Mouse (Mus musculus): Measurements from ENCODE around the gene Ppp1r9a. TPM values are rescaled to one million over a fixed set of nuclear protein-coding genes. Genes with fewer than 3 reads are reported as not detected.

The Ppp1r9a gene
- polyA plus RNA-seq, 1 experiment from 2014 or later = 19.0 TPM

DNA sequence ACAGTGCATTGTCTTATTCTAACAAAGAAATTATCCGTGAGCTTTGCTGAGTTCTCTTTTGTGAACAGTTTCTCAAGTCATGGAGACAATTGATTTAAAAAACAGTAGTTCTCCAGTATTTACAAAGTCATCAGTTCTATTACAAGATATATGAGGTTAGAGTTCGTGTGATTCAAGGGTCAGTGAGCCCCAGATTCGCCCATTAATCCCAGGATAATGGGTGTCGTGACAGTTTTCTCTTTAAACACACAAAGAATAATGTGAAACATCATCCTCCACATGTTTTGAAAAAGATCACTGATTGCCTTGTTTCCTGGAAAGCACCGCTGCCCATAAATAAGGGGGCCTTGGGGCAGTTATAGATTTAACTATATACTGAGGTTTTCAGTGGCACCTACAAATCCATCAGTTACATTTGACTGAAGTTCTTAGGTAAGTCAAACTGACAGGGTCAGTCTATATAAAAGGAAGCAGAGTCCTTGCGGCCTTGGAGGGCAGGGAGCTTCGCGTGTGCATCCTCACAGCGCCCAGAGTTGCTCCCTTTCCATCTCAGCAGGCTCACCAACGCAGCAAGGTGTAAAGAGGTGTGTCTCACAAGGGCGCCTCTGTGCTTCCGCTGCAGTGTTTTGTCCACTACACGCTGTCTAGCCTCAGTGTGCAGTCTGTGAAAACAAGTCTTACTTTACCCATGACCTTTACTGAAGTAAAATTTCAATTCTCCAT lies 126.6 kb downstream of the Ppp1r9a start:
- ATAC-seq (replicated peaks; ENCODE audit: low FRiP score) = peak; percentile 73
- Histone ChIP-seq H3K36me3 (no peaks in the 10 kb centered on the region), H3K27me3 (no peaks in the 10 kb centered on the region), H3K4me3 (replicated peaks) (no peak overlapping the region), H3K4me2 (no peak overlapping the region), H3K4me1 (peaks cover 19% of the 10 kb centered on the region), H3K9ac (no peak overlapping the region), H3K9me3 (replicated peaks) (no peaks in the 10 kb centered on the region), H3K27ac (no peak overlapping the region)
- WGBS = 22% methylated on average over 13 of the region's 13 CpGs

DNA sequence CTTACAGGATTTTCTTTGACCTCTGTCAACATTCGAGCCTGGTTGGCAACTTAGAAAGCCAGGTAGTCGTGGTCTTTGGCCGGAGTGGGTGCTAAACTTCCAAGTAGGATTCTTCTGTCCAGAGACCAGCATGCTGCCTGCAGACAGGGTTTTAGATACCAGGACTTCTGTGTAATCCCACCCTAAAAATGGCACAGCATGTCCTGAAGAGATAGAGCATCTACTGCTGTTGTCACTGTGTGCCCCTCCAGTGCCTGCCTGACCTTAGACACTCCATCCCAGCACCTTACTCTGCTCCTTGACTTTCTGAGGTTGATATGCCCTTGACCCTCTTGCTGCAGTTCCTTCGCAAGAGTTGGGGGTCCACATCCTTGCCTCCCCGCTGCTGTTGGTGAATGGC lies 127.2 kb downstream of the Ppp1r9a start:
- H3K4me2 ChIP-seq = no peak overlapping the region
- H3K27ac ChIP-seq = no peak overlapping the region
- WGBS = 71% methylated on average over 5 of the region's 5 CpGs
- no peak overlapping the region for H3K9ac ChIP-seq
- H3K4me3 ChIP-seq (replicated peaks) = no peak overlapping the region
- H3K4me1 ChIP-seq = peaks cover 19% of the 10 kb centered on the region
- H3K36me3 ChIP-seq = no peaks in the 10 kb centered on the region
- no peak for ATAC-seq (replicated peaks; ENCODE audit: low FRiP score)
- no peaks in the 10 kb centered on the region for H3K9me3 ChIP-seq (replicated peaks)
- no peaks in the 10 kb centered on the region for H3K27me3 ChIP-seq

DNA sequence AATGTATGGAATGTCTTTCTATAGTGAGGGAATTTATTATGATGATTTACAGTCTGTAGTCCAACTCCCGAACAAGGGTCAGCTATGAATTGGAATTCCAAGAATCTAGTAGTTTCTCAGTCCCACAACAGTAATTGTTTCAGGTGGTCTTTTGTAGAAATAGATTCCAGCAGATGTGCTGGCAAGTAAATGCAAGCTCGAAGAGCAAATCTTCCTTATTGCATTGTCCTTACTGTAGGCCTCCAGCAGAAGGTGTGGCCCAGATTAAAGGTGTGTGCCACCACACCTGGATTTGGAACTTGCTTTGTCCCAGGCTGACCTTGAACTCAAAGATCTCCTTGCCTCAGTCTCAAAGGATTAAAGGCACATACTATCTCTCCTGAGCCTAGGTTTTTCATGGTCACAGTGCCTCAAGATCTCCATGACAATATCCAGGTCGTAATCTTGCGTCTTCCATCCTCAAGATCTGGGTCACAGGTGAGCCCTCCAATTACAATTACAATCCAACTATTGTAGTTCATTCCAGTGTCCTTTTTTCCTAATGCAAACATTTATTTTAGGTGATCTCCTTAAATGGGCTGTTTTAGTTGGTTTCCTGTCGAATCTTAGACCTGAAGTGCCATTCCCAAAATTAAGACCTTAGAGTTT lies 130.4 kb downstream of the Ppp1r9a start:
- 89% methylated on average over 5 of the region's 5 CpGs for WGBS
- no peak for ATAC-seq (replicated peaks; ENCODE audit: low FRiP score)
- H3K27me3 ChIP-seq = no peaks in the 10 kb centered on the region
- H3K36me3 ChIP-seq = no peaks in the 10 kb centered on the region
- no peak overlapping the region for H3K4me2 ChIP-seq
- H3K27ac ChIP-seq = no peak overlapping the region
- H3K9ac ChIP-seq = no peak overlapping the region
- H3K4me1 ChIP-seq = peaks cover 24% of the 10 kb centered on the region
- no peak overlapping the region for H3K4me3 ChIP-seq (replicated peaks)
- H3K9me3 ChIP-seq (replicated peaks) = no peaks in the 10 kb centered on the region

GRCm38 (mm10) chr6:5037225-5037624 lies 134.5 kb downstream of the Ppp1r9a start:
- no peak overlapping the region for H3K4me3 ChIP-seq (replicated peaks)
- no peaks in the 10 kb centered on the region for H3K36me3 ChIP-seq
- no peak overlapping the region for H3K9ac ChIP-seq
- H3K4me2 ChIP-seq = no peak overlapping the region
- 61% methylated on average over 4 of the region's 4 CpGs for WGBS
- ATAC-seq (replicated peaks; ENCODE audit: low FRiP score) = peak; percentile 62
- H3K27me3 ChIP-seq = no peaks in the 10 kb centered on the region
- peaks cover 14% of the 10 kb centered on the region for H3K4me1 ChIP-seq
- H3K27ac ChIP-seq = no peak overlapping the region
- H3K9me3 ChIP-seq (replicated peaks) = no peaks in the 10 kb centered on the region

GRCm38 (mm10) chr6:5038140-5038749 lies 135.5 kb downstream of the Ppp1r9a start:
- Histone ChIP-seq H3K27me3 (no peaks in the 10 kb centered on the region), H3K9ac (no peak overlapping the region), H3K4me2 (no peak overlapping the region), H3K36me3 (no peaks in the 10 kb centered on the region), H3K27ac (no peak overlapping the region), H3K4me1 (peaks cover 14% of the 10 kb centered on the region), H3K9me3 (replicated peaks) (no peaks in the 10 kb centered on the region), H3K4me3 (replicated peaks) (no peak overlapping the region)
- ATAC-seq (replicated peaks; ENCODE audit: low FRiP score) = no peak
- 86% methylated on average over 2 of the region's 2 CpGs for WGBS

- Histone ChIP-seq H3K9ac (no peak overlapping the region), H3K4me2 (no peak overlapping the region), H3K4me1 (peaks cover 14% of the 10 kb centered on the region), H3K9me3 (replicated peaks) (no peaks in the 10 kb centered on the region), H3K27me3 (no peaks in the 10 kb centered on the region), H3K36me3 (no peaks in the 10 kb centered on the region), H3K27ac (peak overlapping the region; percentile 22; the same call in 1 of the 2 replicates), H3K4me3 (replicated peaks) (no peak overlapping the region)
- ATAC-seq (replicated peaks; ENCODE audit: low FRiP score) = no peak
- 38% methylated on average over 2 of the region's 2 CpGs for WGBS
These were observed 136.6 kb downstream of the Ppp1r9a start for GRCm38 (mm10) chr6:5039316-5039715.

DNA sequence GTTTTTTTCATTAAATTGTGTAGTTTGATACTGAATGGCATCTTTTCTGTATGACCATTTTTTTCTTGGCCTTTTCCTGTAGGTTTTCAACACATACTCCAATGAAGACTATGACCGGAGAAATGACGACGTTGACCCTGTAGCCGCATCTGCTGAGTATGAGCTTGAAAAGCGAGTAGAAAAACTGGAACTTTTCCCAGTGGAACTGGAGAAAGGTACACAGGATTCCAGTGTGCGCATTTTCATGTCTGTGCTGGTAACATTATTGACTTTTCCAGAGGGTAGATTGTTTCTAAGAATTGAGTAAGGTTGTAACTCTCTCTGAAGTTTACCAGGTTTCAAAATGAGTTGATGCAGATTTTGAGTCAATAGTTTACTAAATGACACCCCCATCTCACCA lies 143.1 kb downstream of the Ppp1r9a start:
- no peak for ATAC-seq (replicated peaks; ENCODE audit: low FRiP score)
- H3K27ac ChIP-seq = no peak overlapping the region

GRCm38 (mm10) chr6:5048025-5048424 lies 145.3 kb downstream of the Ppp1r9a start:
- Histone ChIP-seq H3K4me1 (no peaks in the 10 kb centered on the region), H3K27ac (no peak overlapping the region), H3K4me2 (no peak overlapping the region), H3K4me3 (replicated peaks) (no peak overlapping the region), H3K9me3 (replicated peaks) (no peaks in the 10 kb centered on the region), H3K27me3 (no peaks in the 10 kb centered on the region), H3K9ac (no peak overlapping the region), H3K36me3 (peaks cover 4% of the 10 kb centered on the region; the same call in 1 of the 2 replicates)
- WGBS = 84% methylated on average over 3 of the region's 3 CpGs
- ATAC-seq (replicated peaks; ENCODE audit: low FRiP score) = no peak

More for the DNA sequence above, 143.1 kb downstream of the Ppp1r9a start:
- peaks cover 4% of the 10 kb centered on the region; the same call in 1 of the 2 replicates for H3K36me3 ChIP-seq
- no peaks in the 10 kb centered on the region for H3K27me3 ChIP-seq
- 95% methylated on average over 6 of the region's 6 CpGs for WGBS
- H3K4me1 ChIP-seq = no peaks in the 10 kb centered on the region
- H3K9me3 ChIP-seq (replicated peaks) = no peaks in the 10 kb centered on the region
- no peak overlapping the region for H3K4me2 ChIP-seq
- H3K9ac ChIP-seq = no peak overlapping the region
- no peak overlapping the region for H3K4me3 ChIP-seq (replicated peaks)

- H3K9ac ChIP-seq = no peak overlapping the region
- H3K36me3 ChIP-seq = peaks cover 4% of the 10 kb centered on the region; the same call in 1 of the 2 replicates
- ATAC-seq (replicated peaks; ENCODE audit: low FRiP score) = no peak
- H3K27me3 ChIP-seq = no peaks in the 10 kb centered on the region
- no peak overlapping the region for H3K27ac ChIP-seq
- H3K9me3 ChIP-seq (replicated peaks) = no peaks in the 10 kb centered on the region
- no peaks in the 10 kb centered on the region for H3K4me1 ChIP-seq
- WGBS = 74% methylated on average over 2 of the region's 2 CpGs
- no peak overlapping the region for H3K4me3 ChIP-seq (replicated peaks)
- no peak overlapping the region for H3K4me2 ChIP-seq
These were observed 149.6 kb downstream of the Ppp1r9a start for GRCm38 (mm10) chr6:5052309-5052708.

GRCm38 (mm10) chr6:5054446-5055095 lies 151.9 kb downstream of the Ppp1r9a start:
- H3K9ac ChIP-seq = no peak overlapping the region
- H3K4me2 ChIP-seq = no peak overlapping the region
- H3K27ac ChIP-seq = no peak overlapping the region
- H3K4me3 ChIP-seq (replicated peaks) = no peak overlapping the region
- no peaks in the 10 kb centered on the region for H3K36me3 ChIP-seq
- WGBS = 80% methylated on average over 4 of the region's 4 CpGs
- H3K27me3 ChIP-seq = no peaks in the 10 kb centered on the region
- ATAC-seq (replicated peaks; ENCODE audit: low FRiP score) = no peak
- H3K4me1 ChIP-seq = no peaks in the 10 kb centered on the region
- no peaks in the 10 kb centered on the region for H3K9me3 ChIP-seq (replicated peaks)

GRCm38 (mm10) chr6:5074736-5075135 lies 172.0 kb downstream of the Ppp1r9a start:
- Histone ChIP-seq H3K4me3 (replicated peaks) (no peak overlapping the region), H3K36me3 (peaks cover 9% of the 10 kb centered on the region; the same call in 1 of the 2 replicates), H3K4me2 (no peak overlapping the region), H3K4me1 (no peaks in the 10 kb centered on the region), H3K9me3 (replicated peaks) (no peaks in the 10 kb centered on the region), H3K27ac (no peak overlapping the region), H3K27me3 (no peaks in the 10 kb centered on the region), H3K9ac (no peak overlapping the region)
- no peak for ATAC-seq (replicated peaks; ENCODE audit: low FRiP score)
- 86% methylated on average over 3 of the region's 3 CpGs for WGBS

GRCm38 (mm10) chr6:5075680-5076079 lies 173.0 kb downstream of the Ppp1r9a start:
- 89% methylated on average over 7 of the region's 7 CpGs for WGBS
- Histone ChIP-seq H3K4me3 (replicated peaks) (no peak overlapping the region), H3K4me1 (0 out of 2 replicates have a peak, but pooled peaks cover 3% of the 10 kb centered on the region), H3K9me3 (replicated peaks) (no peaks in the 10 kb centered on the region), H3K27me3 (no peaks in the 10 kb centered on the region), H3K36me3 (peaks cover 9% of the 10 kb centered on the region; the same call in 1 of the 2 replicates), H3K27ac (no peak overlapping the region), H3K9ac (no peak overlapping the region), H3K4me2 (no peak overlapping the region)
- no peak for ATAC-seq (replicated peaks; ENCODE audit: low FRiP score)
